Mouse (Mus musculus) heart, embryonic 10.5 days (tissue): ENCODE data around the gene Vps53. TPM values are rescaled to one million over a fixed set of nuclear protein-coding genes. Genes with fewer than 3 reads are reported as not detected.
"Not testable (repeated sequence)": the region's sequence is repeated elsewhere in the genome, so short reads cannot be mapped to it uniquely, and the experiment has no call there.

Source experiments
- DNase-seq: peaks from one replicate; pipeline ENCODE4 v3.0.0-alpha.2; 2017; ENCODE audit warnings: low spot score
- H3K27ac ChIP-seq: fragments of 300-500 bp; sonication (generic); 2 replicates; pipeline ENCODE4 v1.5.1; 2016; ENCODE audit warnings: mild to moderate bottlenecking
- H3K27me3 ChIP-seq: fragments of 300-500 bp; sonication (generic); 2 replicates; pipeline ENCODE4 v1.6.1; 2016; ENCODE audit warnings: mild to moderate bottlenecking; ENCODE audit not compliant: poor library complexity, insufficient read depth, severe bottlenecking
- H3K36me3 ChIP-seq: fragments of 300-500 bp; sonication (generic); 2 replicates; pipeline ENCODE4 v1.6.1; 2016; ENCODE audit warnings: mild to moderate bottlenecking, moderate library complexity
- H3K4me1 ChIP-seq: fragments of 300-500 bp; sonication (generic); 2 replicates; pipeline ENCODE4 v1.6.1; 2016; ENCODE audit warnings: mild to moderate bottlenecking
- H3K4me3 ChIP-seq: fragments of 300-500 bp; sonication (generic); 2 replicates; pipeline ENCODE4 v1.5.1; 2016; ENCODE audit warnings: mild to moderate bottlenecking, moderate library complexity
- H3K9me3 ChIP-seq: fragments of 300-500 bp; sonication (generic); 2 replicates; pipeline ENCODE4 v1.6.1; 2016; ENCODE audit warnings: mild to moderate bottlenecking, moderate library complexity
- WGBS: fragments of 180-500 bp; shearing (Covaris S2); methylation state at CpG from one replicate; pipeline ENCODE4 v1.1.7; 2016; 5-methylcytosine and 5-hydroxymethylcytosine counted together
- polyA plus RNA-seq: library from polyadenylated mRNA; unstranded; fragments of >200 nt; fragmentation: Nextera tagmentation; extraction: Ambion mirVana; gene quantifications from 2 replicates; pipeline ENCODE4 v1.2.1, GENCODE M21; 2016

Gene Vps53
- polyA plus RNA-seq = 35.1 and 37.7 TPM in 2 replicates

- H3K4me3 ChIP-seq = peak within 1 kb of the TSS; percentile 81
- H3K4me1 ChIP-seq = peaks cover 7% of the 10 kb centered on the region
- H3K36me3 ChIP-seq = peaks cover 5% of the 10 kb centered on the region; the same call in 1 of the 2 replicates
- H3K27me3 ChIP-seq = no peaks in the 10 kb centered on the region
- no peaks in the 10 kb centered on the region for H3K9me3 ChIP-seq
- under 1% methylated on average over 37 of the region's 37 CpGs for WGBS
- peak within 1 kb of the TSS; percentile 86 for H3K27ac ChIP-seq
- DNase-seq = peak; percentile 94
Observed at GRCm38 (mm10) chr11:76179495-76180145, at the start of gene Vps53, which contains the start of gene Fam57a. TSS of gene Vps53 (minus strand) at chr11:76179647. TSS of gene Fam57a (plus strand) at chr11:76179671.

- Histone ChIP-seq H3K27ac (no peak overlapping the region), H3K9me3 (no peaks in the 10 kb centered on the region), H3K36me3 (peaks cover 55% of the 10 kb centered on the region), H3K4me1 (no peaks in the 10 kb centered on the region), H3K4me3 (no peak overlapping the region), H3K27me3 (no peaks in the 10 kb centered on the region)
- DNase-seq = no peak
Observed at GRCm38 (mm10) chr11:76225051-76225450, 45.6 kb upstream of the Vps53 start.

DNA sequence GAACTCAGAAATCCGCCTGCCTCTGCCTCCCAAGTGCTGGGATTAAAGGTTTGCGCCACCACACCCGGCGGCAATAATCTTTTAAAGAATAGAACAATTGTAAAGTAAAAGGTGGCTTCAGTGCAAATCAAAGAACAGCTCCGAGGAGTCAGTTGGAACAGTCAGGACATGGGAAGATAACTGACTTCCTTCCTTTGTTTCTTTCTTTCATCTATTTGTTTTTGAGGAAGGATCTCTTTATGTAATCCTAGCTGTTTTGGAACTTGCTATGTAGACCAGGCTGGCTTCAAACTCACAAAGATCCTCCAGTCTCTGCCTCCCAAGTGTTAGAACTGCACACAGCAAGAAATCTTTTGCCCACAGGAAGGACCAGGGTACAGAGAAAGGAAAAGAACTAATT is 45.2 kb upstream of the Vps53 start:
- no peak overlapping the region for H3K27ac ChIP-seq
- 90% methylated on average over 5 of the region's 5 CpGs for WGBS
- peaks cover 58% of the 10 kb centered on the region for H3K36me3 ChIP-seq
- no peak overlapping the region for H3K4me3 ChIP-seq
- DNase-seq = peak; percentile 9
- H3K27me3 ChIP-seq = no peaks in the 10 kb centered on the region
- no peaks in the 10 kb centered on the region for H3K9me3 ChIP-seq
- no peaks in the 10 kb centered on the region for H3K4me1 ChIP-seq

- Histone ChIP-seq H3K27ac (peak within 1 kb of the TSS; percentile 98), H3K4me1 (peaks cover 14% of the 10 kb centered on the region), H3K36me3 (peaks cover 52% of the 10 kb centered on the region), H3K27me3 (no peaks in the 10 kb centered on the region), H3K4me3 (peak within 1 kb of the TSS; percentile 90), H3K9me3 (no peaks in the 10 kb centered on the region)
- 2% methylated on average over 32 of the region's 35 CpGs for WGBS
- peak; percentile 99 for DNase-seq
Observed at GRCm38 (mm10) chr11:76217390-76217800, 37.9 kb upstream of the Vps53 start, which contains the start of the genes Dbil5 and Gemin4. TSS of gene Dbil5 (plus strand) at chr11:76217608. TSS of gene Gemin4 (minus strand) at chr11:76217664.

GRCm38 (mm10) chr11:76216681-76217389 is 37.4 kb upstream of the Vps53 start:
- H3K36me3 ChIP-seq = peaks cover 53% of the 10 kb centered on the region
- WGBS = 4% methylated on average over 33 of the region's 33 CpGs
- H3K27ac ChIP-seq = peak overlapping the region; percentile 98
- no peaks in the 10 kb centered on the region for H3K9me3 ChIP-seq
- no peaks in the 10 kb centered on the region for H3K27me3 ChIP-seq
- peak; percentile 77 for DNase-seq
- H3K4me1 ChIP-seq = peaks cover 14% of the 10 kb centered on the region
- peak overlapping the region; percentile 90 for H3K4me3 ChIP-seq

DNA sequence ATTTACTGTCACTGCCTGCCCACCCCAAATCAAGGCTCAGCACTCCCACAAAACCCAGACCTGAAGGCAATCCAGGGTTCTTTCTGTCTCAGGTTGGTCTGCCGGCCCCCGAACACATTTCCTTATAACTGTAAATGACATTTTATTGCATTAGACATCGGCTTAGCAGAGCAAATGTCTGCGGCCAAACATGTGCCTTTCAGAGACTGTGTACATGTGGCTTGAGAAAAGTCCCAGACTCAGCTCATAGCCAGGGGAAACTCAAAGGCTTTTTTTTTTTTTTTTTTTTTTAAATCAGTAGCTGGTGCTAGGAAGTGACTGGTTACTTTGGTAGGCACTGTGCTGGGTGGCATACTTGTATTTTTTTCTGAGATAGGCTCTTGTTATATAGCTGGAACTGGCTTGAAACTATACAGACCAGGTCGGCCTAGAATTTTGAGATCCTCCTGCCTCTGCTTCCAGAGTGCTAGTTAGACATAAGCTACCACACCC is 36.6 kb upstream of the Vps53 start:
- Histone ChIP-seq H3K4me3 (peak overlapping the region; percentile 90), H3K4me1 (peaks cover 14% of the 10 kb centered on the region), H3K27ac (0 out of 2 replicates have a peak overlapping the region, but pooled peaks have one; percentile 98), H3K9me3 (no peaks in the 10 kb centered on the region), H3K36me3 (peaks cover 53% of the 10 kb centered on the region), H3K27me3 (no peaks in the 10 kb centered on the region)
- DNase-seq = peak; percentile 28
- WGBS = 94% methylated on average over 5 of the region's 5 CpGs

- H3K36me3 ChIP-seq = peaks cover 54% of the 10 kb centered on the region
- peaks cover 14% of the 10 kb centered on the region for H3K4me1 ChIP-seq
- H3K9me3 ChIP-seq = no peaks in the 10 kb centered on the region
- no peaks in the 10 kb centered on the region for H3K27me3 ChIP-seq
- H3K4me3 ChIP-seq = no peak overlapping the region
- 93% methylated on average over 2 of the region's 2 CpGs for WGBS
- H3K27ac ChIP-seq = no peak overlapping the region
- no peak for DNase-seq
Observed at GRCm38 (mm10) chr11:76215011-76215410, 35.6 kb upstream of the Vps53 start.

DNA sequence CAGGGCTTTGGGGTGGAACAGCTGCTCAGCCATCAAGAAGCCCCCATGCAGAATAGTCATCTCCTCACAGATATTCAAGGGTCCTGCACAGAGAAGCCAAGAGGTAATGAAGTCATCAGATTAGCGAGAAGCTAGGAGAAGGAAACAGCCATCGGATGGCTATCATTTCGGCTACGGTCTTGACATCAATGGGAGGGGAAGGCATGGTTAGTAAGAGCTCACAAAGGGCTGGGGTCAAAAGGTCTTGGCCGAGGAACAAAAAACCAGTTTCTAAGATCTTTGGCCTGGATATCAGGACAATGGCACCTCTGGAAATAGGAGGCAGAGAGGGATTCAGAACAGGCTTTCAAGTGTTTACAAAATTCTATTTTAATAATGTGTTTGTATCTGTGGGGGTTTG is 34.4 kb upstream of the Vps53 start:
- 83% methylated on average over 5 of the region's 5 CpGs for WGBS
- peaks cover 14% of the 10 kb centered on the region for H3K4me1 ChIP-seq
- DNase-seq = peak; percentile 61
- no peak overlapping the region for H3K4me3 ChIP-seq
- peaks cover 59% of the 10 kb centered on the region for H3K36me3 ChIP-seq
- H3K9me3 ChIP-seq = no peaks in the 10 kb centered on the region
- no peak overlapping the region for H3K27ac ChIP-seq
- no peaks in the 10 kb centered on the region for H3K27me3 ChIP-seq

- H3K4me1 ChIP-seq, H3K4me3 ChIP-seq, H3K9me3 ChIP-seq, H3K27ac ChIP-seq, H3K27me3 ChIP-seq: not testable (repeated sequence)
- DNase-seq = peak; percentile 45
- WGBS = 93% methylated on average over 5 of the region's 6 CpGs
- H3K36me3 ChIP-seq = peaks cover 81% of the 10 kb centered on the region
Observed at GRCm38 (mm10) chr11:76211595-76211994, 32.1 kb upstream of the Vps53 start.

DNA sequence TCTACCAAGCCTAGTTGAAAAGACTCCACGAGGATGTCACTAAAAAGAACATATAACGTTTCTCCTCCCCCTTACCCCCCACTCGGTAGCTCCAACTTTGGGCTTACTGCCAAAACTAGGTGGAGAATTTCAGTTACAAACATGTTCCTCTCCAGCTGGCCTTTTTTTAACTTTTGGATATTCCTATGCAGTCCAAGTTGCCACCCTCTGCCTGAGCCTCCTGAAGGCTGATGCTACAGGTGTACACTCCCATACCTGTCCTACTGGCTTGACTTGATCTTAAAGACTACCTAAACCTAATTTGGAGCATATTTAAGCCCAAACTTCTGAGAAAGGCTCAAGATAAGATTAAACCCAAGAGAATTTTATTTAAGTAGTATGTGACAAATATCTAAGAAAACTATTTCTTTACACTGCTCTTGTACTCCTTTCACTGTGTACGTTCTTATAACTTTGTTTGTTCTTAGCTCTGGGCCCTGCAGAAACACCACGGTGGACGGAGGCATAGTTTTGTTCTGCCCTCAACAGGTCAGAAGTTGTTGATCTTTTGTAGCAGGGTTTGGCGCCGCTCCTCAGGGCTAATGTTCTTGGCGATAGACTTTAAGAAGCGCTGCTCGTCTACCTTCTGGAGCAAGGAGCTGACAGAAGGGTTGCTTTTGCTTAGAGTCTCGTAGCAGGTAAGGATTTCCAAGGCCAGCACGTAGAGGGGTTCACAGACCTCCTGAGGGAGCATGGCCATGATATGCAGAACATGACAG is 31.0 kb upstream of the Vps53 start:
- no peaks in the 10 kb centered on the region for H3K27me3 ChIP-seq
- H3K36me3 ChIP-seq = peaks cover 89% of the 10 kb centered on the region
- H3K9me3 ChIP-seq = no peaks in the 10 kb centered on the region
- DNase-seq = peak; percentile 57
- H3K27ac ChIP-seq = no peak overlapping the region
- no peak overlapping the region for H3K4me3 ChIP-seq
- H3K4me1 ChIP-seq = 0 out of 2 replicates have a peak, but pooled peaks cover under 1% of the 10 kb centered on the region
- 92% methylated on average over 13 of the region's 13 CpGs for WGBS

- no peak overlapping the region for H3K27ac ChIP-seq
- H3K4me3 ChIP-seq = no peak overlapping the region
- peaks cover 77% of the 10 kb centered on the region for H3K36me3 ChIP-seq
- H3K9me3 ChIP-seq = no peaks in the 10 kb centered on the region
- peak; percentile 58 for DNase-seq
- peaks cover 13% of the 10 kb centered on the region for H3K4me1 ChIP-seq
- H3K27me3 ChIP-seq = no peaks in the 10 kb centered on the region
- WGBS = 83% methylated on average over 5 of the region's 5 CpGs
Observed at GRCm38 (mm10) chr11:76206793-76207192, 27.3 kb upstream of the Vps53 start.

- H3K27ac ChIP-seq = peak overlapping the region; percentile 92
- H3K4me3 ChIP-seq = peak overlapping the region; percentile 94
- peaks cover 30% of the 10 kb centered on the region; the same call in 1 of the 2 replicates for H3K36me3 ChIP-seq
- H3K4me1 ChIP-seq = peaks cover 21% of the 10 kb centered on the region
- no peaks in the 10 kb centered on the region for H3K9me3 ChIP-seq
- 0 out of 2 replicates have a peak, but pooled peaks cover 8% of the 10 kb centered on the region for H3K27me3 ChIP-seq
- DNase-seq = peak; percentile 91
- under 1% methylated on average over 90 of the region's 90 CpGs for WGBS
Observed at GRCm38 (mm10) chr11:76201761-76202674, 22.6 kb upstream of the Vps53 start.
